Mouse (Mus musculus): ENCODE results near the gene Cxcr1.

Cxcr1 gene

DNA sequence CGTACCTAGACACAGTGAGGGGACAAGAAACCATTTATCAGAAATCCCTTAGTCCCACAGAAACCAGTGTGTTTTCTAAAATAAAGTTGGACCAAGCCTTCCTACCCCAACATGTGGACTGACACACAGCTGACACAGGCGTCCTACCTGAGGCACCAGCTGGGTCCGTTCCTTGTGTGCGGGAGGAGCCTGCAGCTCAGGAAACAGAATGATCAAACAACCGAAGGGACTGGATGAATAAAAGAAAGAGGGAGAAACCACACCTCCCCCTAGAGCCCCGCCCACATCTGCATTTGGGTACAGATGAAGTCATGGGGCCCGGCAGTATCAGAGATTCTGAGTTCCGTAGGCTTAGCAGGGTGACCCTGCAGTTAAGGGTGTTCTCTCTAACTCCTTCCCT is at the start of gene Cxcr1:
Gene Cxcr1 (minus strand): TSS at position 187 of the 400 bp plus-strand sequence.
- DNase-seq (ENCODE audit: low spot score): no peak

DNA sequence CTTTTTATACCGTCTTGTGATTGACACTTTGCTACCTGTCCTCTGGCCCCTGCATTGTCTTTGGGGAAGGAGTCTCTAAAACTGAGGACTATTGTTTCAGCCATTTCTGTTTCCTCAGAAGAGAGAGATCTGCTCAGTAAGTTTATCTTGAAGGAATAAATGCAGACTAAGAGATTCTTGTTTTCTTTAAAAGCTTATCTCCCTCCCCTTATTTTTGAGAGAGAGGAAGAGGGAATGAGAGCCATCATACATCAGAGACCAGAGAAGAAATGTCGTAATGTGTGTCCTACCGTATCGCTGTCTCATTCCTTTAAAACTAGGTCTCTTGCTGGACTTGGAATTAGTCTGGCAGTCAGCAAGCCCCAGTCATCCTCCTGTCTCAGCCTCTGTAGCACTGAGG is 46.4 kb upstream of the Cxcr1 start:
- DNase-seq (ENCODE audit: low spot score): no peak

DNA sequence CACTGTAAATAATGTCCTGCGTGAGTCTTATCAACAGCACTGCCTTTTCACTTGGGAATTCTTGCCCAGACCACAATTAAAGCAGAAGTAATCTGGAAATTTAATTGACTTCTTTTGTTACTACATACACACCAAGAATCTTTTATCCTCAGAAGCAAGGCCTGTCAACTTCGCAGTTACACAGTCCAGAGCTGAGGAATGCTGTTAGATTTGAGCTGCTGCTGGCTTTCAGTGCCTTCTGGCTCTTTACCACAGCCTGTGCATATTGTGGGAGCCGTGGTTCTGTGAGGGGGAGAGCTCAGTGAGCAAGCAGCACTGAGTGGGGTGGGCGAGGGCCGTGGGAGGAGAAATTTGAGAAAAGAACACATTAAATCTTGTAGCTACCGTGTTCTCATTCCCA is 45.9 kb upstream of the Cxcr1 start:
- peak; percentile 76 for DNase-seq (ENCODE audit: low spot score)

DNA sequence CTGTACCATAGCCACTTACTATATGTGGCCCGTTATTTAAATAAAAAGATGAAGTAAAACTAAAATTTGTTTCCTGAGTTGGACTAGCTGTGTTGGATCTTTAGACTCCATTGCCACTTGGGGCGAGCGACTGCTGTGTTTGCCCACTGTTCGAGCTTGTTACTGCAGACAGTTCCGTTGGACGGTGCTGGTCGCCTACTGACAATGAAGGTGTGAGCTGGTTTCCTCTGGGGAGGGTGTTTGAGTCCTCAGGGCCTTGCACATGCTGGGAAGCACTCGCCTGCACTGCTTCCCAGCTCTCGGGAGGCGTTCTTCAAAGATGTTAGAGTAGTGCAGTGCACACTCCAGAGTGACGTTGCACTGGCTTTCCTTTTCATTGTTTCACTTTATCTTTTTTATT is 45.2 kb upstream of the Cxcr1 start:
- DNase-seq (ENCODE audit: low spot score): no peak

DNA sequence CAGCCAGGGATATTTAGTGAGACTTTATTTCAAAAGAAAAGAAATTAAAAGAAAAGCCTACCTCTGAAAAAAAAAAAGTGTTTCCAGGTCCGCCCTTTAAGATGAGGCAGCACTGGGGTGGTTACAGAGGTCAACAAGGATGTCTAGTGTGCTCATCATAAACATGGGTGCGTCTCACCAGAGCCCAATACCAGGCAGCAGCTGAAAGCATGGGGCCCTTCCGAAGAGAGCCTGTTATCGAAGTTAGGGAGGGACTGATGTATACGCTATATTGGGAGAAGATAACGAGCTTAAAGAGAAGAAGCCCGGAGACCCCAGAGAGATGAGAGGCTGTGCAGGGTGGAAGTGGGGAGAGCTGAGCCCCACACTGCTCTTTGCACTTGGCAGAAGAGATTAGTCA is 44.7 kb upstream of the Cxcr1 start:
- DNase-seq (ENCODE audit: low spot score): no peak

DNA sequence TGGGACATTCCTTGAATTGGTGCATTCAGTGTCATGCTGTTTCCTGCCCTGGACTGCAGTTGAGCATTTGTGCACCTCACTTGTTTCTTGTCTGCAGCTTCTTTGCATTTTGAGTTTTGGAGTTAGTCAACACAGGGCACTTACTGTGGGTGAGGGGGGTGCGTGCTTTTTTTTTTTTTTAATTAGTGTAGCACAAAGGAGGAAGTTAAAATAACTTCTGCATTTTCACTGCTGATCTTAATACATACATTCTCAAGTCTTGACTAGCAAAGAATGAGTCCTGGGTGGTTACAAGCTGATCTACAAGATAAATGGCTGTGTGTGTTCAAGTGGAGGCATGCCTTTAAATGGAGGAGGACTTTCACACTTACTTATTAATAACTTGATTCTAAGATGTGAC is 43.7 kb upstream of the Cxcr1 start:
- DNase-seq (ENCODE audit: low spot score): no peak

DNA sequence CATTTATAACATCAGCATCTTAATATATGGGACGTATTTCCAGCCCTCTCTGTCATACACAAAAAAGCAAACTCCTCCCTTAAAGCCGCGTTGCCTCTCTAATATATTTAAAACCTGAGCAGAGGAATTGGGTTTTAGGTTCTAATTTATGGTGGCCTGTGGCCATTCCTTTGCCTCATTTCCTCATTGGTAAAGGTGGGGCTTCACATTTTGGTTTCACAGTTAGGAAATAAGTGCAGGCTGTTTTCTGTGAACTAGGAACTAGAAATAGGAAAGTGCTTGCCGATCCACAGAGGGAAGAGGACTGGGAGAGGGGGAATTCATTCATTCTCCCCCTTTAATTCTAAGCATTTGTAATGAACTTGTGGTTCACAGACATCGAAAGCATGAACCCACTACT is 43.2 kb upstream of the Cxcr1 start:
- no peak for DNase-seq (ENCODE audit: low spot score)

DNA sequence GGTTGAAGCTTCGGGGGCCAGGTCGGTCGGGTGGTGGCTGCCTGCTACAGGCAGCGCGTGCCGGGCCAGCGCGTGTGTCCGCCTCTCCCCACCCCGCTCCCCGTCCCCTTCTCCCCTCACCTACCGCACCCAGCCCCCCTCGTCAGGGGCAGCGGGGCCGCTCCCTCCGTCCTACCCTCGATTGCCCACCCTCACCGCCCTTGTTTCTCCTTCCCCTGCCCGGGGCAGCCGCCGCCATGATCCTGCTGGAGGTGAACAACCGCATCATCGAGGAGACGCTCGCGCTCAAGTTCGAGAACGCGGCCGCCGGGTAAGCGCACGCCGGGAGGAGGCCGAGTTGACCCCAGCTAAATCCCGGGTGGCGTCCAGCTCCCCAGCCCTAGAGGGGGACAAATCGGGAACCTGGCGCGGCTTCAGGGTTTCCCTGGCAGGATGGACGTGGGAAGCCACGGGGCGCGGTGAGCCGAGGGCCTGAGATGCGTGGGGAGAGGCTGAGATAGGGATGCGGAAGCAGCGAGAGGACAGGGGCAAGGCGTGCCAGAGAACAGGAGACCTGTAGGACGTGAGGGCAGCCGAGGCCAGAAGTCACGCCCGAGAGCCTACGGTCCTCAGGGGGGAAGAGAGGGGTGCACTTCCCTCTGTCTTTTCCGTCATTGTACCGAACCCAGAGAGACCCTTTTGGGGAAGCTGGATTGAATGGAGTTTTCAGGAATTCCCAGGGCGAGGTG is 42.3 kb upstream of the Cxcr1 start:
- DNase-seq (ENCODE audit: low spot score): no peak

DNA sequence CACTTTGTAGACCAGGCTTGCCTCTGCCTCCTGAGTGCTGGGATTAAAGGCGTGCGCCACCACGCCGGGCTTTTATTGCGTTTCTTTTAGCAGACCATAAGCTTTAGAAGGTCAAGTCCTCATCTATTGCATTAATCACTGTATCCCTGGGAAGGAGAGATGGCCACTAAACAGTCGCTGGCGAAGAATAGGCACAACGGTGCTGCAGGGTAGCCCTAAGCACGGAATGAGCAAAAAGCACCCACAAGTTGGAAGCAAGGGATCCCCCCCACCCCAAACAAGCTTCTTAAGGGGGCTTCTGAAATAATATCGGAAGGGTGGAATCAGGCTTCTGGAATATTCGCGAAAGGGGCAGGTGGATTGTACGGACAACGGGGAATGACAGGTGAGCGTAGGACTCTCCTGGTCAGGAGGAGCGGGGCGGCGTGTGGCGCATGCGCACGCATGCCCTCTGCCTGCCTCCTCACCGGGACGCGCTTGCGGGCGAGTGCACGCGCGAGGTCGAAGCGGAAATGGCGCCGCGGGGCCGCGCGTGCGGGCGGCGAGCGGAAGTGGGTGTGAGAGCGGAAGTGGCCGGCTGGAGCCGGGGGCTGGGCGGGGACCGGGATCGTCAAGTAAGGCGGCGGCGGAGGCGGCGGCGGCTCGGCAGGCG is 41.6 kb upstream of the Cxcr1 start, which contains the start of gene Arpc2:
Gene Arpc2 (plus strand): TSS at position 147 of the 652 bp plus-strand sequence.
- DNase-seq (ENCODE audit: low spot score): peak; percentile 94

DNA sequence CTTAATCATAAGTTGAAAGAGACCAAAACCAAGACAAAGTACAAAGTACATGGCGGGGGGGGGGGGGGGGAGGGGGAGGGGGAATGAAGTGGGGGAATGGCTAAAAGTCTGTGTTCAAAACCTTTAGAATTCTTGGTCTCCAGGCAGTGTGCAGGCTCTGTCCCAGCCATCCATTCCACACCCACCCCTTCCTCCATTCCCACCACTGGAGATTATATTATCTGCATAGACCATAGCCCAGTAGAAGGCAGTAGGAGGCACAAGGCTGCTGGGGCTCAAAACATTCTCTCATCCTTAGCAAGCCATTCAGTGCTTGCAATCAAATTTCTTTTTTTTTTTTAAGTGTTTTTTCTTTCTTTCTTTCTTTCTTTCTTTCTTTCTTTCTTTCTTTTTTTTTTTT is 36.6 kb upstream of the Cxcr1 start:
- DNase-seq (ENCODE audit: low spot score): no peak

DNA sequence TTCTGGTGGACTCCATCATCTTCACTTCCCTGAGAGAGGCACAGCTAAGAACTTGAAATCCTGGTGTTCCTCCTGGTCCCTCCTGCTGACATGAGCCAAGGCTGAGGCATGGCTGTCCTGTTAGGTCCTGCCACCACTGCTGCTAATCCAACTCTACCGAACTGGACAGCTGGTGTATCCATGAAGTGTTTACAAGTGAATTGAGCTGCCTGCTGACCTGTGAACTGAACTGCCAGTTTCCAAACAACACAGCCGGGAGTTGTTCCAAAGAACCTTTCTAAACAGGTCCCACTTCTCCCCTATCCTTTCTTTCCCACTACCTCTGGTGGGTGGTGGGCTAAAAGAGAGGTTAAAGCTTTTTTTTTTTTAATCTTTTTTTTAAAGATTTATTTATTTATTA is 35.5 kb upstream of the Cxcr1 start:
- no peak for DNase-seq (ENCODE audit: low spot score)

DNA sequence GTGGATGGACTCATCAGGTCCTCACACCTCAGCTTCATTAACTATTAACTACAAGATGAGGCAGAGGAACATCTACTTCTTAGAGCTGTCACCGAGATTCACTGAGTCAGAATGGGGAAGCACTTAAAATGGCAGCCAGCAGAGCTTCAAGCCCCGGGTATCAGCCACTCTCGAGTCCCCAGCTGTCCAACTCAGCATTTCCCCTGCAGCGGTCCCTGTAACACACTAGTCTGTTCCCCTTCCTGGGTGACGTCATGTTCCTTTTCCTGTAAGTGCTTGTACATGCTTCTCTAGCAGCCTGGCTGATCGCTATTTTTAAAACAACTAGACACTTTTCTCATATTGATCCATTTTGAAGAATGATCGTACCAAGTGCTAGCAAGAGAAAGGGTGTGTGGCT is 32.9 kb upstream of the Cxcr1 start:
- DNase-seq (ENCODE audit: low spot score): no peak

DNA sequence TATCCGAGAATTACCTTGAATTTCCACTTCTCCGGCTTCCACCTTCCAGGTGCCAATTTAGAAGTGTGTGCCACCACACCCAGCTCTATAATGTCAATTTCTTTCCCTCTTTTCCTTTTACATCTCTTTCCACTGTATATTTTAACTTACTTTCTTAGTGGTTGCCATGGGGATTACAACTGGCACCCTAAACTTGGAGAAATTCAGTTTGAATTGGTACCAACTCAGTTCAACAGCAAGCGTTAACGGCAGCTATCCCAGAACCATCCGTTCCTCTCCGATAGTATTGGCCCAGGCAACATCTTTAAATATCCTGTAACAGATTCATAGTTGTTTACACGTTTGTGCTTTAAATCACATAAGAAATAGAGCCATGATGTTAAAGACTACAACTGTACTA is 25.5 kb upstream of the Cxcr1 start:
- no peak for DNase-seq (ENCODE audit: low spot score)

DNA sequence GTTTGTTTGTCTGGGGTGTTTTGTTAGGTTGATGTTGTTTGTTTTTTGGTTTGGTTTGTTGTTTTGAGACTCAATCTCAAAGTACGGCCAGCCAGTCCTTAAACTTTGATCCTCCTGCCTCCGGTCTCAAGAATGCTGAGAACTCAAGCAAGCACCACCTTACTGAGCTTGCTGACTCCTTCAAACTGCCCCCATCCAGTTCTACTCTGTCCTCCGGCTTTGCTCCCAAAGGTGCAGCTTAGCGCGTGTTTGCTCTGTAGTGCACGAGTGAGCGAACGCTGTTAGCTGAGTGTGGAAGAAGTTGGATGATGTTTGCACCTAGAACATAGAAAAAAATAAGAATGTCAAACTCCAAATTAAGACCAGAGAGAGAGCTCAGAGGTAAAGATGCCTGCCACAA is 14.5 kb upstream of the Cxcr1 start:
- no peak for DNase-seq (ENCODE audit: low spot score)

DNA sequence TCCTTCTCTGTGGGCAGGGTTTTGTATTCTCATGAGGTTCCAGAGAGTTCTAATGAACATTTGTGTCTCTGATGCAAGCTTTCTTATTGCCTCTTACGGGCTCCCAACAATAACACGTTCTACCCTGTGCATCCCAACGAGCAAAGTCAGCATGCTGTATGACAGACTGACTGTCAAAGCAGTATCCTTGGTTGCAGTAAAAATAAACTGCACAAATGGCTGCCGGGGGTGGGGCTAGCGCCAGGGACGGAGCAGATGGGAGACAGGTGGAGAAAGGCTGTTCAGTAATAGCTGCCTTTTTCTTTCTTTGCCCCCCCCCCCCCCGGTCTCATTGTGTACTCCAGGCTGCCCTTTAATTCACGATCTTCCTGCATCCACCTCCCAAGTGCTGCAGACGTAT is 13.5 kb upstream of the Cxcr1 start:
- no peak for DNase-seq (ENCODE audit: low spot score)

DNA sequence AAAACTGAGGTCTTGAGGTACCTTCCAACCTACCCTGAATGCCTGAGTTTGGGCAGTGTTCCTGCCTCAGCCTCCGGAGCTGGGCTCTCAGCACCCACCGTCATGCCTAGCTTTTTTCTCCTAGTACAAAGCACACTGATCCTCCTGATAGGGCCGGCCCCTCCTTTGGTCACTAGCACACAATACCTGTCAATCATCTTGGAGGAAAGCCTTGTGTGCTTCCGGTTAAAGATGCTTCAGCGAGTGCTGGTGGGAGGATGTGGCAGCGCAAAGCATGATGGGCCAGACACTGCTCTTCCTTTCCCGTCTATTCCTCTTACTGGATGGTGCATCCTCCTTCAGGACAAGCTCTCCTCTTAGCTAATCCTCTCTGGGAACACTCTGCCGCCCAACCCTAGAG is 12.2 kb upstream of the Cxcr1 start:
- DNase-seq (ENCODE audit: low spot score): no peak

DNA sequence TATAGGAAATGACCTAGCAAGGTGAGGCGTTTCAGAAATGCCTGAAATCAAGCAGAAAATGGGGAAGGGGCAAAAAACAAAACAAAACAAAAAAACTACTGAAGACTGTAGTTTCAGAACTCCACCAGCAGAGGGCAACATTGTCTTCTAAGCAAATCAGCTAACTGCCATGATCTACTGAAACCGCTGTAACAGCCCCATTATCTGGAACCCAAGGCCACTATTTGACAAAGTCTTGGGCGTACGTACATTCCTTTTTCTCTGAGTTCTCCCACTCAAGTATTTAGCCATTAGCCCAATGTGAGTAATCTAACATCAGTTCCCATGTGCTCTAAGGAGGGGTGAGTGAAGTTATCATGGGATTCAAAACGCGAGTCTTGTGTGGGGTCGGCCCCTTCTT is 11.4 kb upstream of the Cxcr1 start:
- no peak for DNase-seq (ENCODE audit: low spot score)

DNA sequence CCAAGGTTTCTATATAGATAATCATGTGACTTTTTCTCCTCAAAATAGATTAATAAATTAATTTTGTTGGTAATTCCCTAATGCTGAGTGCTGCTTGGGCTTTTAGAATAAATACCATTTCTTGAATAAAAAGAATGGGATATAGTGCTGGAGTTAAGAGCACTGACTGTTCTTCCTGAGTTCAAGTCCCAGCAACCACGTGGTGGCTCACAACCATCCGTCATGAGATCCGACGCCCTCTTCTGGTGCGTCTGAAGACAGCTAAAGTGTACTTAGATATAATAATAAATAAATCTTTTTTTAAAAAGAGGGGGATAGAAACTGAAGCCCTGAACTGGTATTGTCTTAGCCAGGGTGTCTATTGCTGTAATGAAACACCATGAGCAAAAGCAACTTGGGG is 9.0 kb upstream of the Cxcr1 start:
- no peak for DNase-seq (ENCODE audit: low spot score)

DNA sequence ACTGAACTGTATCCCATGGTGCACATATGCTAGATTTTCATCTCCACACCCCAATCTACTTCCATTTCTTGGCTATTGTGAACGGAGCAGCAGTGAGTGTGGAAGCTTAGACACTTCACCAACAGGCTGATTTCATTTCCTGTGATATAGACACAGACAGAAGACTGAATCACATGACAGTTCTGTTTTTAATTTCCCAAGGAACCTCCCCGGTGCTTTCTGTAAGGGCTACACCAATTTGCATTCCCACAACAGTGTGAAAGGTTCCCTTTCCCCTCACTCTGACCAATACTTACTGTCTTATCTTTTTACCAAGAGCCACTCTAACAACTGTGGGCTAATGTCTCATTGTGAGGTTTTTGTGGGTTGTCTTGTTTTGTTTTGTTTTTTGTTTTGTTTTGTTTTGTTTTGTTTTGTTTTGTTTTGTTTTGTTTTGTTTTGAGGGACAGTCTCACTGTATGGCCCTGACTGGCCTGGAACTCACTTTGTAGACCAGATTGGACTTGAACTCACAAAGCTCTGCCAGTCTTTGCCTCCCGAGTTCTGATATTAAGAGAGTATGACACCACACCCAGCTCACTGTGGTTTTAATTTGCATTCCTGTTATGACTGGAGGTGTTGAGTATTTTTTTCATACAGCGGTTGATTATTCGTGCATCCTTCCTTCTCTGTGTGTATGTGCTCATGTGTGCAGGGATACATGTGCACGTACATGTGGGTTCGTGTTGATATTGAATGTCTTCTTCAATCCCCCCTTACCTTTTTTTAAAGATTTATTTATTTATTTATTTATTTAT is 6.8 kb upstream of the Cxcr1 start:
- DNase-seq (ENCODE audit: low spot score): no peak

DNA sequence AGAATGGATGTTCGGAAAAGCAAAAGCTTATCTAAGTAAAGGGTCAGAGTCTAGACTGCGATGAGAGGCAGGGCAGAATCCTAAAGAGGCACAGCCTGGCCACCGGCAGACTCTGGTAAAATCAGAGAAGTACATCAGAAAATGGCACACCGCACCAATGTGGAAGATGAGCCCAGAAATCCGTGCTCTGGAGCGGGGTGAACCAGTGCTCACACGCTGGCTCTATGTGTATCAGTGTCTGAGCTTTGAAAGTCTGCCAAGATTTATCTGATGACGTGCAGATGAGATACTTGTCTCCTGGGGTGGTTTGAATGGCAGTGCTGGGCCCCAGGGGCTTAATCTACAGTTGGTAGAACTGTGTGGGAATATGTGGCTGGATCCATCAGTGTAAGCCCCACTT is 4.6 kb upstream of the Cxcr1 start:
- no peak for DNase-seq (ENCODE audit: low spot score)

DNA sequence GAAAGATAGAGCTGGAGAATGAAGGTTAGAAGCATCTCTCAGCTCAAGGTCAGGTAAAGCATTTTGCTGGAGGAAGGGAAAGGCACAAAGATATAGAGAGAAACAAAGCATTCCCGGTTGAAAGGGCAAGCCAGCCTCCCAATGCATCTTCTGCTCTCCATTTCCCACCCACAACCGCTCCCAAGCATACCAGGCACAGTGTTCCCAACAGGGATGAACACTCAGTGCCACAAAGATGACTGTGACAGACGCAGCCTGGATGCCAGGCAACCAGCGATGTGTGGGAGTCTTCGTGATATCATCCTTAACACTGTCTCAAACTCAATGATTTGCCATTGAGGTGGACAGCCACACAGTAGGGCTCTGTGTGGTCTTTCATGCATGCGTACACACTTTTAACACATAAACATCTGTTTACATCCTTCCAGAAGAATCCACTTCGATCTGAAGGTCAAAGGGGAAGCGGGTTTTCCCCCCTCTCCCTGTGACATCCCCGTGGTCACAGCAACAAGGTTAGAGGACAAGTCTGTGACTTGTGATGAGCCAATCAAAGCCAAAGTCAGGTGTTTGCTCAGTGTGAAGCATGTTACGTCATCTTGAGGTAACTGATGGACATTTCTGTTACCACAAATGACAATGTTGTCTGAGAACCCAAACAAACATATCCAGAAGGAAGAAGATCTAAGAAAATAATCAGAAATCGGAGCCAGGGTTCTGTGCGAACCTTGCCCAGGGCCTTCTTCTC is 3.5 kb upstream of the Cxcr1 start:
- peak; percentile 37 for DNase-seq (ENCODE audit: low spot score)

DNA sequence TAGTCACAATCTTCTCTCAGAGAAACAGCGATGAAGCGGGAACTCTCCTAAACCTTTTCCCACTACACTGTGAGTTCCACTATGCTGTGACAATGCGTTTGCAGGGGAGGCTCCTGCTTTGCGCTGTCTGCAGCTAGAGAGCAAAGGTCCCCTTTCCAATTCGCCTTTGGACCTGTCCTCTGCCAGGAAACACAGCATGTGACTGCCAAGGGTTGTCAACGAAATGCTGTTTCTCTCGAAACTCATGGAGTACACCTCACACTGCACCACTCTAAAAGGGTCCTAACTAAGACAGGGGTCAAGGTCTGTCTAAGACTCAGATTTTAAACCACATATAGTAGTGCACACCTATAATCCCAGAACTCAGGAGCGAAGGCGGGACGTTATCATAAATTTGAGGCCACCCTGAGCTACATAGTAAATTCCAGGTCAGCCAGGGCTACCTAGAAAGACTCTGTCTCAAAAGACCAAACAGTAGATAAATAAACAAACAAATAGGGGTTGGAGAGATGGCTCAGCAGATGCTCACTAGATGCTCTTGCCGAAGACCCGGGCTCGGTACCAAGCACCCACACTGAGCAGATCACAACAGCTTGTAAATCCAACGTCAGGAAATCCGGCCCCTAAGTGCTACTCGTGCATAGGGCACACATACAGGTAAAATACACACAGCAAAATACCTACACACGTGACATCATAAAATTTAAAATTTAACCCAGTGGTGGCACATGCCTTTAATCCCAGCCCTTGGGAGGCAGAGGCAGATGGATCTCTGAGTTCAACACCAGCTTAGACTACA is 2.4 kb upstream of the Cxcr1 start:
- no peak for DNase-seq (ENCODE audit: low spot score)
